ENCODE assay signal across 30 mouse cellular contexts in genomic region chr11:84561546-84561945, GRCm38 (mm10). TPM values are rescaled to one million over a fixed set of nuclear protein-coding genes. Genes with fewer than 3 reads are reported as not detected.
A peak's percentile ranks its signal among the peaks of the same experiment; 100 is the strongest.
DNase-seq lines count a peak whose midpoint lies in the region; ATAC-seq lines count a peak whose summit lies in the region.
"Had no signal": no experiment of that assay in that cellular context is flagged by ENCODE, and none has a peak within 500 bp of the region (broad histone marks: within the 10 kb centered on the region; RNA-seq: fewer than 3 reads in every experiment).

No protein-coding gene starts in this region.

- H3K4me3 ChIP-seq in embryonic facial prominence, embryonic 13.5 days = no peak overlapping the region
- no peak overlapping the region for H3K4me3 ChIP-seq in embryonic facial prominence, embryonic 10.5 days
- H3K4me3 ChIP-seq in hindbrain, embryonic 16.5 days (ENCODE audit: low read length) = no peak overlapping the region
- no peak overlapping the region for H3K4me3 ChIP-seq in hindbrain, embryonic 13.5 days
- no peak overlapping the region for H3K4me3 ChIP-seq in embryonic facial prominence, embryonic 14.5 days (ENCODE audit: low read depth, low read length)
- H3K4me3 ChIP-seq: embryonic facial prominence, embryonic 15.5 days; heart, adult 2 months; heart, embryonic 12.5 days; intestine, embryonic 15.5 days; limb, embryonic 12.5 days; neural tube, embryonic 13.5 days had no signal

- ATAC-seq in embryonic facial prominence, embryonic 13.5 days (ENCODE audit: insufficient number of reproducible peaks, insufficient read depth, low FRiP score, low TSS enrichment, low read depth) = 0 out of 2 replicates have a peak, but pooled peaks have one; percentile 20
- ATAC-seq in hindbrain, embryonic 16.5 days = 0 out of 2 replicates have a peak, but pooled peaks have one; percentile 22
- ATAC-seq in hindbrain, embryonic 13.5 days (ENCODE audit: low FRiP score) = no peak
- ATAC-seq in embryonic facial prominence, embryonic 14.5 days (ENCODE audit: low read depth) = no peak
- ATAC-seq: activated CD4-positive, CD25-positive, alpha-beta regulatory T cell, adult 4 months; CD4-positive, CD25-positive, alpha-beta regulatory T cell, adult 4 months; intestine, embryonic 15.5 days had no signal

- 59% methylated on average over 5 of the region's 5 CpGs for WGBS in embryonic facial prominence, embryonic 13.5 days
- WGBS in embryonic facial prominence, embryonic 10.5 days = 73% methylated on average over 5 of the region's 5 CpGs
- WGBS in hindbrain, embryonic 16.5 days = 62% methylated on average over 3 of the region's 5 CpGs
- WGBS in hindbrain, embryonic 13.5 days = 81% methylated on average over 5 of the region's 5 CpGs
- 67% methylated on average over 3 of the region's 5 CpGs for WGBS in embryonic facial prominence, embryonic 14.5 days

- no peak overlapping the region for H3K9ac ChIP-seq in embryonic facial prominence, embryonic 13.5 days
- no peak overlapping the region for H3K9ac ChIP-seq in hindbrain, embryonic 16.5 days (ENCODE audit: low read depth, low read length)
- H3K9ac ChIP-seq in hindbrain, embryonic 13.5 days = no peak overlapping the region
- no peak overlapping the region; the same call in 1 of the 2 replicates for H3K9ac ChIP-seq in embryonic facial prominence, embryonic 14.5 days (ENCODE audit: low read depth, low read length)
- H3K9ac ChIP-seq: embryonic facial prominence, embryonic 15.5 days; forebrain, postnatal 0 days; heart, embryonic 12.5 days; intestine, embryonic 15.5 days; limb, embryonic 12.5 days; neural tube, embryonic 13.5 days had no signal

- H3K27ac ChIP-seq in embryonic facial prominence, embryonic 13.5 days = no peak overlapping the region
- H3K27ac ChIP-seq in embryonic facial prominence, embryonic 10.5 days (replicated peaks) = no peak overlapping the region
- H3K27ac ChIP-seq in hindbrain, embryonic 16.5 days (ENCODE audit: low read depth, low read length) = no peak overlapping the region
- no peak overlapping the region for H3K27ac ChIP-seq in hindbrain, embryonic 13.5 days
- no peak overlapping the region for H3K27ac ChIP-seq in embryonic facial prominence, embryonic 14.5 days (replicated peaks; ENCODE audit: low read depth, low read length)
- H3K27ac ChIP-seq: embryonic facial prominence, embryonic 15.5 days; heart, adult 2 months; intestine, embryonic 15.5 days; kidney, postnatal 0 days; limb, embryonic 12.5 days; neural tube, embryonic 13.5 days had no signal

- H3K27me3 ChIP-seq in embryonic facial prominence, embryonic 13.5 days = peaks cover 32% of the 10 kb centered on the region
- H3K27me3 ChIP-seq in embryonic facial prominence, embryonic 10.5 days (replicated peaks; ENCODE audit: low read depth, poor library complexity, severe bottlenecking) = peaks cover 39% of the 10 kb centered on the region
- no peaks in the 10 kb centered on the region for H3K27me3 ChIP-seq in hindbrain, embryonic 16.5 days (replicated peaks; ENCODE audit: control insufficient read depth, insufficient read depth, low read length)
- H3K27me3 ChIP-seq in hindbrain, embryonic 13.5 days = peaks cover 9% of the 10 kb centered on the region; the same call in 1 of the 2 replicates
- no peaks in the 10 kb centered on the region for H3K27me3 ChIP-seq in embryonic facial prominence, embryonic 14.5 days (replicated peaks; ENCODE audit: control insufficient read depth, insufficient read depth, low read length)
- H3K27me3 ChIP-seq: intestine, embryonic 15.5 days had no signal

- H3K36me3 ChIP-seq in embryonic facial prominence, embryonic 13.5 days = no peaks in the 10 kb centered on the region
- H3K36me3 ChIP-seq in embryonic facial prominence, embryonic 10.5 days (replicated peaks) = no peaks in the 10 kb centered on the region
- H3K36me3 ChIP-seq in hindbrain, embryonic 16.5 days (ENCODE audit: control insufficient read depth, insufficient read depth, low read length) = no peaks in the 10 kb centered on the region
- H3K36me3 ChIP-seq in hindbrain, embryonic 13.5 days = no peaks in the 10 kb centered on the region
- no peaks in the 10 kb centered on the region for H3K36me3 ChIP-seq in embryonic facial prominence, embryonic 14.5 days (ENCODE audit: control insufficient read depth, insufficient read depth, low read length)
- H3K36me3 ChIP-seq: embryonic facial prominence, embryonic 15.5 days; heart, embryonic 12.5 days; intestine, embryonic 15.5 days; limb, embryonic 12.5 days; neural tube, embryonic 13.5 days had no signal

- no peaks in the 10 kb centered on the region for H3K4me1 ChIP-seq in embryonic facial prominence, embryonic 13.5 days
- peaks cover 20% of the 10 kb centered on the region for H3K4me1 ChIP-seq in embryonic facial prominence, embryonic 10.5 days
- H3K4me1 ChIP-seq in hindbrain, embryonic 16.5 days (ENCODE audit: control insufficient read depth, insufficient read depth, low read depth, low read length) = peaks cover 12% of the 10 kb centered on the region
- peaks cover 21% of the 10 kb centered on the region for H3K4me1 ChIP-seq in hindbrain, embryonic 13.5 days (replicated peaks)
- peaks cover 5% of the 10 kb centered on the region; the same call in 1 of the 2 replicates for H3K4me1 ChIP-seq in embryonic facial prominence, embryonic 14.5 days (ENCODE audit: control insufficient read depth, insufficient read depth, low read length)
- H3K4me1 ChIP-seq: intestine, embryonic 15.5 days had no signal

- no peak for DNase-seq in embryonic facial prominence, embryonic 10.5 days (ENCODE audit: low spot score)
- peak; percentile 11 for DNase-seq in 3T3-L1 (ENCODE audit: low read depth, low spot score)
- DNase-seq in embryonic facial prominence, embryonic 14.5 days (ENCODE audit: low spot score) = peak; percentile 61
- DNase-seq in ovary, postnatal 14 days (ENCODE audit: low spot score) = no peak
- DNase-seq: adrenal gland, postnatal 14 days; cerebellum, adult 11-12 months; cerebellum, adult 9-11 months; embryo, embryonic 11 days; forebrain, postnatal 0 days; heart, adult 2 months; kidney, adult 8-10 months; layer of hippocampus, postnatal 36 days; lung, postnatal 36 days; thymus, adult 2 months; thymus, postnatal 36 days had no signal

- no peaks in the 10 kb centered on the region for H3K9me3 ChIP-seq in embryonic facial prominence, embryonic 13.5 days
- no peaks in the 10 kb centered on the region for H3K9me3 ChIP-seq in embryonic facial prominence, embryonic 10.5 days
- no peaks in the 10 kb centered on the region for H3K9me3 ChIP-seq in hindbrain, embryonic 16.5 days (ENCODE audit: control insufficient read depth, low read length)
- H3K9me3 ChIP-seq in hindbrain, embryonic 13.5 days = no peaks in the 10 kb centered on the region
- no peaks in the 10 kb centered on the region for H3K9me3 ChIP-seq in embryonic facial prominence, embryonic 14.5 days (ENCODE audit: control insufficient read depth, low read length)
- H3K9me3 ChIP-seq: embryonic facial prominence, embryonic 15.5 days; heart, embryonic 12.5 days; intestine, embryonic 15.5 days; limb, embryonic 12.5 days; neural tube, embryonic 13.5 days had no signal

- H3K4me2 ChIP-seq in embryonic facial prominence, embryonic 13.5 days = no peak overlapping the region
- no peak overlapping the region for H3K4me2 ChIP-seq in hindbrain, embryonic 16.5 days (ENCODE audit: low read length)
- no peak overlapping the region for H3K4me2 ChIP-seq in hindbrain, embryonic 13.5 days
- H3K4me2 ChIP-seq in embryonic facial prominence, embryonic 14.5 days (ENCODE audit: low read depth, low read length) = no peak overlapping the region
- H3K4me2 ChIP-seq: embryonic facial prominence, embryonic 15.5 days; heart, embryonic 12.5 days; intestine, embryonic 15.5 days; limb, embryonic 12.5 days; liver, embryonic 11.5 days; midbrain, embryonic 11.5 days; neural tube, embryonic 13.5 days had no signal

RNA-seq across cellular contexts. Expression of gene Lhx1, which starts 36.2 kb away (rescaled TPM):
- polyA plus RNA-seq in embryonic facial prominence, embryonic 13.5 days (2015; fragmentation: Nextera tagmentation; extraction: Ambion mirVana) = 0.12 and 0.94 TPM in 2 replicates
- 1.4 and 2.4 TPM in 2 replicates for polyA plus RNA-seq in embryonic facial prominence, embryonic 10.5 days (2016; fragmentation: Nextera tagmentation; extraction: Ambion mirVana)
- 35.9 and 43.0 TPM in 2 replicates for polyA plus RNA-seq in hindbrain, embryonic 16.5 days (2015; fragmentation: Nextera tagmentation; extraction: Ambion mirVana)
- 64.6 and 67.7 TPM in 2 replicates for polyA plus RNA-seq in hindbrain, embryonic 13.5 days (2015; fragmentation: Nextera tagmentation; extraction: Ambion mirVana)
- 0.07 and 0.11 TPM in 2 replicates for polyA plus RNA-seq in embryonic facial prominence, embryonic 14.5 days (2014; fragmentation: Nextera tagmentation; extraction: Ambion mirVana)
- polyA plus RNA-seq: activated CD4-positive, CD25-positive, alpha-beta regulatory T cell, adult 4 months; CD4-positive, CD25-positive, alpha-beta regulatory T cell, adult 4 months; heart, adult 2 months; heart, postnatal 0 days; limb, embryonic 12.5 days; lung, embryonic 16.5 days had no signal

RNA-seq across cellular contexts. Expression of gene Aatf, which starts 48.2 kb away (rescaled TPM):
- polyA plus RNA-seq in embryonic facial prominence, embryonic 13.5 days (2015; fragmentation: Nextera tagmentation; extraction: Ambion mirVana) = 55.6 and 58.6 TPM in 2 replicates
- polyA plus RNA-seq in embryonic facial prominence, embryonic 10.5 days (2016; fragmentation: Nextera tagmentation; extraction: Ambion mirVana) = 57.9 and 58.3 TPM in 2 replicates
- polyA plus RNA-seq in hindbrain, embryonic 16.5 days (2015; fragmentation: Nextera tagmentation; extraction: Ambion mirVana) = 51.0 and 52.1 TPM in 2 replicates
- 56.9 and 57.4 TPM in 2 replicates for polyA plus RNA-seq in hindbrain, embryonic 13.5 days (2015; fragmentation: Nextera tagmentation; extraction: Ambion mirVana)
- polyA plus RNA-seq in embryonic facial prominence, embryonic 14.5 days (2014; fragmentation: Nextera tagmentation; extraction: Ambion mirVana) = 39.9 and 40.3 TPM in 2 replicates

Comparison
In these comparisons a context has a peak if more than half of its experiments do, and no peak if none do; other contexts are left out.
1. ATAC-seq: peak in embryonic facial prominence, embryonic 13.5 days (single experiment) and hindbrain, embryonic 16.5 days (single experiment); none in hindbrain, embryonic 13.5 days (single experiment) and embryonic facial prominence, embryonic 14.5 days (single experiment).
2. DNase-seq: peak in 3T3-L1 (single experiment) and embryonic facial prominence, embryonic 14.5 days (single experiment); none in embryonic facial prominence, embryonic 10.5 days (single experiment) and ovary, postnatal 14 days (single experiment).
3. RNA of gene Lhx1, which starts 36.2 kb away (polyA plus RNA-seq): 64.6 to 67.7 TPM in hindbrain, embryonic 13.5 days and 35.9 to 43.0 TPM in hindbrain, embryonic 16.5 days; 1.4 to 2.4 TPM in embryonic facial prominence, embryonic 10.5 days, 0.12 to 0.94 TPM in embryonic facial prominence, embryonic 13.5 days and 0.07 to 0.11 TPM in embryonic facial prominence, embryonic 14.5 days; every median in the first group is over 10 times any median in the second.